Mouse (Mus musculus): ENCODE data around the gene Ano5. TPM values are rescaled to one million over a fixed set of nuclear protein-coding genes. Genes with fewer than 3 reads are reported as not detected.

The Ano5 gene
- total RNA-seq, 1 experiment = 0.22 TPM

DNA sequence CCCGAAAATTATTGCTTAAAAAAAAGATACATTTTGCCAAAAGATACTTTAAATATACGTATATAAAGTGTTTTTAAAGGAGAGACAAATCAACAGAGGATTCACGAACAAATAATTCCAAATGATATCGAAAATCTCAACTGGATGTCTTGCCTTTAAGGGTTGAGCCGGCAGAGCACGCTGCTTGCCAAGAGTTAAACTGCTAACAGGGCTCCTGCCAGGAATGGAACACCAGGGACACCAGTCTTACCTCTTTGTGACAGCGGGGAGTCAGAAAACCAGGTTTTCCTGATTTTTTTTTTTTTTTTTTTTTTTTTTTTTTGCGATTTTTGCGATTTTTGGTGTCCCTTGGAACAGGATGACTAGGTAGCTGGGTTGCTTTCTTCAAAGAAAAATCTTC lies 117.5 kb downstream of the Ano5 start:
- TF ChIP-seq ZC3H11A (IDR thresholded peaks at IDR 0.05; ENCODE audit: borderline replicate concordance, low read depth, low read length) = no peak
- no peak for TF ChIP-seq CHD2 (IDR thresholded peaks at IDR 0.05; ENCODE audit: low read depth, low read length)
- TF ChIP-seq ZNF384 (IDR thresholded peaks at IDR 0.05; ENCODE audit: low read depth, low read length) = no peak
- no peak for TF ChIP-seq HCFC1 (IDR thresholded peaks at IDR 0.05; ENCODE audit: borderline replicate concordance, insufficient read depth, low read length)
- no peak for TF ChIP-seq MAFK (IDR thresholded peaks at IDR 0.05; ENCODE audit: insufficient read depth, low read depth, low read length)
- DNase-seq (ENCODE audit: low read depth, low spot score) = no peak
- Histone ChIP-seq H3K9ac (ENCODE audit: insufficient read depth, low read depth, low read length, poor library complexity, severe bottlenecking) (no peak overlapping the region), H3K36me3 (ENCODE audit: control insufficient read depth, insufficient read depth, low read length, poor library complexity, severe bottlenecking) (no peaks in the 10 kb centered on the region), H3K4me1 (ENCODE audit: control insufficient read depth in 2 of 2, insufficient read depth in 2 of 2, low read length in 2 of 2, poor library complexity in 1 of 2) (no peaks in the 10 kb centered on the region), H3K27ac (ENCODE audit: insufficient read depth, low read depth, low read length, poor library complexity, severe bottlenecking) (no peak overlapping the region), H3K4me3 (ENCODE audit: insufficient read depth in 1 of 2, low read depth in 1 of 2, low read length in 2 of 2, poor library complexity in 1 of 2, severe bottlenecking in 1 of 2) (no peak overlapping the region), H3K9me3 (ENCODE audit: control insufficient read depth, insufficient read depth, low read depth, low read length) (no peaks in the 10 kb centered on the region)
- in situ Hi-C loops (cut with MboI; ENCODE audit: low sequenced_read_pairs in 2 of 2, unreplicated experiment in 2 of 2) = loop anchor here (25.0 kb wide), 2 partner anchors 334 to 359 kb away; no protein-coding TSS in a partner anchor

DNA sequence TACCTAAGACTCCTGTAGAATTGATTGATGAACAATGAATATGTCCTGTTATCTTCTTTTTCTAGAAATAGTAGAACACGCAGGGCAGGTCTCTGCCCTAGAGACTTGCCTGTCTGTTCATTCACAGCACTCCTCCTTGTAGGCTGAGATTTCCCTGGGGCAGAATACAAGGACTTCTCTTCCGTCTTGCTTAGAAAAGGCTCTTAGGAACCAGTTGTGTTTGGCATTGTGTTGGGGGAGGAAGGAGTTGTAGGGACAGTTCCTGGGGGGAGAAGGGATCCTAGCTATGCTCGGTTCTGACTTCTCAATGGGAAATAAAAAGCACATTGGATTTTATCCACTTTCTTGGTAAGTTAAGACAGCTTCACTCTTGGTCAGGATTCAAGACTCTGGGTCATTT lies 118.4 kb downstream of the Ano5 start:
- no peak overlapping the region for H3K27ac ChIP-seq (ENCODE audit: insufficient read depth, low read depth, low read length, poor library complexity, severe bottlenecking)
- in situ Hi-C loops (cut with MboI; ENCODE audit: low sequenced_read_pairs in 2 of 2, unreplicated experiment in 2 of 2) = loop anchor here (25.0 kb wide), 2 partner anchors 333 to 358 kb away; no protein-coding TSS in a partner anchor
- TF ChIP-seq CHD2 (IDR thresholded peaks at IDR 0.05; ENCODE audit: low read depth, low read length) = no peak
- no peak for TF ChIP-seq ZC3H11A (IDR thresholded peaks at IDR 0.05; ENCODE audit: borderline replicate concordance, low read depth, low read length)
- no peak for TF ChIP-seq MAFK (IDR thresholded peaks at IDR 0.05; ENCODE audit: insufficient read depth, low read depth, low read length)
- no peak for TF ChIP-seq ZNF384 (IDR thresholded peaks at IDR 0.05; ENCODE audit: low read depth, low read length)
- no peak for TF ChIP-seq HCFC1 (IDR thresholded peaks at IDR 0.05; ENCODE audit: borderline replicate concordance, insufficient read depth, low read length)
- no peak overlapping the region for H3K9ac ChIP-seq (ENCODE audit: insufficient read depth, low read depth, low read length, poor library complexity, severe bottlenecking)
- no peak overlapping the region for H3K4me3 ChIP-seq (ENCODE audit: insufficient read depth in 1 of 2, low read depth in 1 of 2, low read length in 2 of 2, poor library complexity in 1 of 2, severe bottlenecking in 1 of 2)
- DNase-seq (ENCODE audit: low read depth, low spot score) = no peak
- no peaks in the 10 kb centered on the region for H3K4me1 ChIP-seq (ENCODE audit: control insufficient read depth in 2 of 2, insufficient read depth in 2 of 2, low read length in 2 of 2, poor library complexity in 1 of 2)
- H3K9me3 ChIP-seq (ENCODE audit: control insufficient read depth, insufficient read depth, low read depth, low read length) = no peaks in the 10 kb centered on the region
- H3K36me3 ChIP-seq (ENCODE audit: control insufficient read depth, insufficient read depth, low read length, poor library complexity, severe bottlenecking) = no peaks in the 10 kb centered on the region

- no peaks in the 10 kb centered on the region for H3K36me3 ChIP-seq (ENCODE audit: control insufficient read depth, insufficient read depth, low read length, poor library complexity, severe bottlenecking)
- no peak overlapping the region for H3K4me3 ChIP-seq (ENCODE audit: insufficient read depth in 1 of 2, low read depth in 1 of 2, low read length in 2 of 2, poor library complexity in 1 of 2, severe bottlenecking in 1 of 2)
- in situ Hi-C loops (cut with MboI; ENCODE audit: low sequenced_read_pairs in 2 of 2, unreplicated experiment in 2 of 2) = loop anchor here (25.0 kb wide), 2 partner anchors 331 to 356 kb away; no protein-coding TSS in a partner anchor
- H3K9ac ChIP-seq (ENCODE audit: insufficient read depth, low read depth, low read length, poor library complexity, severe bottlenecking) = no peak overlapping the region
- H3K27ac ChIP-seq (ENCODE audit: insufficient read depth, low read depth, low read length, poor library complexity, severe bottlenecking) = no peak overlapping the region
- TF ChIP-seq CHD2 (IDR thresholded peaks at IDR 0.05; ENCODE audit: low read depth, low read length) = no peak
- no peak for TF ChIP-seq HCFC1 (IDR thresholded peaks at IDR 0.05; ENCODE audit: borderline replicate concordance, insufficient read depth, low read length)
- no peak for TF ChIP-seq MAFK (IDR thresholded peaks at IDR 0.05; ENCODE audit: insufficient read depth, low read depth, low read length)
- no peak for TF ChIP-seq ZNF384 (IDR thresholded peaks at IDR 0.05; ENCODE audit: low read depth, low read length)
- no peak for TF ChIP-seq ZC3H11A (IDR thresholded peaks at IDR 0.05; ENCODE audit: borderline replicate concordance, low read depth, low read length)
- H3K4me1 ChIP-seq (ENCODE audit: control insufficient read depth in 2 of 2, insufficient read depth in 2 of 2, low read length in 2 of 2, poor library complexity in 1 of 2) = no peaks in the 10 kb centered on the region
- DNase-seq (ENCODE audit: low read depth, low spot score) = no peak
- no peaks in the 10 kb centered on the region for H3K9me3 ChIP-seq (ENCODE audit: control insufficient read depth, insufficient read depth, low read depth, low read length)
These were observed 120.3 kb downstream of the Ano5 start for GRCm38 (mm10) chr7:51631171-51631570.

DNA sequence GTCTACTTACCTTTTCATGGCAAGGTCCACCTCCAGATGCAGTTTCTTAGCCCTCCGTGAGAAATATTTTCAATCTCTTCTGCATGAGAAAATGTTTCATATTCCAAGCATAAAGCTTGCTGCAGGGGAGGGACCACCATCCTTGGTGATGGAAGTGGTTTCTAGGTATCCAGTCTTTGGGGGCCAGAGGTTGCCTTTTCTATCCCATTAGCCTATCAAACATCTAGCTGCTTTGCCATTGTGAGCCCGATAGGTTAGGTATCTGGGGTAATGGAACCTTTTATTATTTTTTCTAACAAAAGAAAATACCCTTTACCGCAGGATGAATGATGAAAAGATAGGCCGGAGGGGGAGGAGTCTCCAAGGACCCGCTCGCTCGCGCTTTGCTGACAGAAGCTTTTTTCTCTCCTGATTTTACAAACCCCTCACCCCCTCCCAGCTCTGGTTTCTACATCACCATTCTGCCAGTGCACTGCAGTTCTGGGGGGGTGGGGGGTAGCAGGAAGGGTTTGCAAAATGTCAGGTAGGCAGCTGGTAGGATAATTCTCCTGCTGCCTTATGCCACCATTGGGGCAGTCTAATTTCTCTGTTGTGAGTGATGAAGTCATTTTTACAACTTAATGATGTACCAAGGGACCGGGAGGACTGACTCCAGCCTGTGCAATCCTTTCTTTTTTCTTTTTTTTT lies 121.9 kb downstream of the Ano5 start:
- in situ Hi-C loops (cut with MboI; ENCODE audit: low sequenced_read_pairs in 2 of 2, unreplicated experiment in 2 of 2) = loop anchor here (25.0 kb wide), 2 partner anchors 330 to 355 kb away; no protein-coding TSS in a partner anchor
- TF ChIP-seq HCFC1 (IDR thresholded peaks at IDR 0.05; ENCODE audit: borderline replicate concordance, insufficient read depth, low read length) (no peak), CHD2 (IDR thresholded peaks at IDR 0.05; ENCODE audit: low read depth, low read length) (no peak), ZNF384 (IDR thresholded peaks at IDR 0.05; ENCODE audit: low read depth, low read length) (no peak), MAFK (IDR thresholded peaks at IDR 0.05; ENCODE audit: insufficient read depth, low read depth, low read length) (no peak), ZC3H11A (IDR thresholded peaks at IDR 0.05; ENCODE audit: borderline replicate concordance, low read depth, low read length) (no peak)
- H3K9ac ChIP-seq (ENCODE audit: insufficient read depth, low read depth, low read length, poor library complexity, severe bottlenecking) = no peak overlapping the region
- DNase-seq (ENCODE audit: low read depth, low spot score) = no peak
- H3K9me3 ChIP-seq (ENCODE audit: control insufficient read depth, insufficient read depth, low read depth, low read length) = no peaks in the 10 kb centered on the region
- no peaks in the 10 kb centered on the region for H3K36me3 ChIP-seq (ENCODE audit: control insufficient read depth, insufficient read depth, low read length, poor library complexity, severe bottlenecking)
- H3K27ac ChIP-seq (ENCODE audit: insufficient read depth, low read depth, low read length, poor library complexity, severe bottlenecking) = no peak overlapping the region
- no peak overlapping the region for H3K4me3 ChIP-seq (ENCODE audit: insufficient read depth in 1 of 2, low read depth in 1 of 2, low read length in 2 of 2, poor library complexity in 1 of 2, severe bottlenecking in 1 of 2)
- H3K4me1 ChIP-seq (ENCODE audit: control insufficient read depth in 2 of 2, insufficient read depth in 2 of 2, low read length in 2 of 2, poor library complexity in 1 of 2) = no peaks in the 10 kb centered on the region
